Mouse (Mus musculus): Measurements from ENCODE around the gene Fgfr3.

DNA sequence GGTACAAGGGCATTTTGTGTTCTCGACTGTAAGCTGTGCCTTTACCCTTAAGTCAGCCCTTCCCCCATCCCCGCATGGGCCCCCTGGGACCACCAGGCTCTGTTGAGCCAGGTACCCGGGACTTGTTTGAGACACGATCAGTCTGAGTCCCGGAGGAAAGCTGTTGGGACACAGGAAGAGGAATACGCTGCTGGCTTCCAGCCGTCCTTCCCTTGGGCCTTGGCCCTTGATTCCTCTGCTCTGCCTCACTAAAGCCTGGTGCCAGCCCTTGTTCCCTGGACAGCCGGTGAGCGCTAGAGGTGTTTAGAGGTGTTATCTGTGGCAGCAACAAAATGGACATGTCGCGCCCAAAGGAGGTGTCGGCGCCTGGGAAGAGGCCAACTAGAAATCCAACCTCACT, 21.5 kb upstream of the Fgfr3 start:
- TF ChIP-seq CTCF (IDR thresholded peaks at IDR 0.05; ENCODE audit: low read depth) (no peak), EP300 (optimal IDR thresholded peaks at IDR 0.05) (no peak)
